Mouse (Mus musculus) embryo, embryonic 10.5 days (tissue): ENCODE results near the gene Ikzf3.
A peak's percentile ranks its signal among the peaks of the same experiment; 100 is the strongest.

Experiments
- DNase-seq: peaks from one replicate; pipeline ENCODE4 v3.0.0-alpha.2; 2015; ENCODE audit warnings: low spot score

The Ikzf3 gene

GRCm38 (mm10) chr11:98545711-98546231 is at the start of gene Ikzf3:
Ikzf3 (minus strand) TSS chr11:98546031.
- peak; percentile 67 for DNase-seq

GRCm38 (mm10) chr11:98595473-98595872 is 49.6 kb upstream of the Ikzf3 start:
- no peak for DNase-seq

GRCm38 (mm10) chr11:98595021-98595420 is 49.2 kb upstream of the Ikzf3 start:
- no peak for DNase-seq

GRCm38 (mm10) chr11:98590548-98591445 is 45.0 kb upstream of the Ikzf3 start:
- DNase-seq, result no peak

- DNase-seq, result no peak
Measured at GRCm38 (mm10) chr11:98589306-98589705, 43.5 kb upstream of the Ikzf3 start.

- no peak for DNase-seq
Measured at GRCm38 (mm10) chr11:98588833-98589281, 43.0 kb upstream of the Ikzf3 start.

GRCm38 (mm10) chr11:98587684-98588546 is 42.1 kb upstream of the Ikzf3 start:
- DNase-seq, result peak; percentile 75

GRCm38 (mm10) chr11:98586892-98587563 is 41.2 kb upstream of the Ikzf3 start, which contains the start of gene Ormdl3:
Ormdl3 (minus strand) TSS chr11:98587368.
- DNase-seq, result peak; percentile 100

GRCm38 (mm10) chr11:98586087-98586891 is 40.5 kb upstream of the Ikzf3 start:
- no peak for DNase-seq

- DNase-seq, result no peak
Measured at GRCm38 (mm10) chr11:98584629-98585177, 38.9 kb upstream of the Ikzf3 start.

GRCm38 (mm10) chr11:98584146-98584545 is 38.3 kb upstream of the Ikzf3 start:
- DNase-seq, result no peak

- no peak for DNase-seq
Measured at GRCm38 (mm10) chr11:98583571-98583970, 37.7 kb upstream of the Ikzf3 start.

- DNase-seq, result no peak
Measured at GRCm38 (mm10) chr11:98583265-98583552, 37.4 kb upstream of the Ikzf3 start.

GRCm38 (mm10) chr11:98582551-98583264 is 36.9 kb upstream of the Ikzf3 start:
- no peak for DNase-seq

GRCm38 (mm10) chr11:98582030-98582388 is 36.2 kb upstream of the Ikzf3 start:
- DNase-seq, result no peak

- DNase-seq, result no peak
Measured at GRCm38 (mm10) chr11:98581286-98582029, 35.6 kb upstream of the Ikzf3 start.

GRCm38 (mm10) chr11:98580301-98581121 is 34.7 kb upstream of the Ikzf3 start:
- DNase-seq, result no peak

GRCm38 (mm10) chr11:98577776-98578175 is 31.9 kb upstream of the Ikzf3 start:
- no peak for DNase-seq

GRCm38 (mm10) chr11:98569461-98569860 is 23.6 kb upstream of the Ikzf3 start:
- DNase-seq, result no peak
